Mouse (Mus musculus): ENCODE results near the gene Pax8. TPM values are rescaled to one million over a fixed set of nuclear protein-coding genes. Genes with fewer than 3 reads are reported as not detected.

The Pax8 gene
- polyA plus RNA-seq, 1 experiment, result not detected

DNA sequence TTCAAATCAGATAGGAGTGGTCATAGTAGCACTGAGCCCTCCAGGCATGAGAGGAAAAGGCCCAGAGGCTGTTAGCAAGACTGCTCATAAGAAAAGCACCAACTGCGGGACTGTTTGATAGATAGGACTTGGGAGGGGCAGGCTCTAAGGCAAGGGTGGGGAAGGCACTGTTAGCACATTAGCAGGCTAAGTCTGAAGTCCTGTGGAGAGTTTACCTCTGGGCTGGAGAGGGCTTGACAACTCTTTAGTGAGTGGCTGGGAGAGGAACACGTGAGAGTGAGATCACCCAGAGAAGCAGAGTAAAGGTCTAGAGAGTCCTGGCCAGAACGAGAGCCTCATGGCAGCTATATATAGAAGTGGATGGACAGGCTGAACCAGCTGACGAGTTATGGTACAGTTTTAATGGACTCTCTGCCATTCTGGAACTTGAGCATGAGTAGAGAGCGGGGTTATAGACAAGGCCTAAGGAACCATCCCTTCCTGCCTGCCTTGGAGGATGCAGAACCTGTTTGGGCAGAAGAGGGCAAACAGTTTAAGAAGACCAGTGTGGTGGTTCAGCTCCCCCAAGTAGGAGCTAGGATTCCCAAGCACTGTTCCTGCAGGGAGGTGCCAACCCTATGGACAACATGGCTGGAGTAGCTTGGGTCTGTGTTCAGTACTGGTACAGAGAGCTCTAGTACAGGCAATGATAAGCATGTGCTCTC is 96.5 kb downstream of the Pax8 start:
- peaks cover 13% of the 10 kb centered on the region; the same call in 1 of the 2 replicates for H3K4me1 ChIP-seq (ENCODE audit: control insufficient read depth, insufficient read depth, insufficient read length)
- no peaks in the 10 kb centered on the region for H3K36me3 ChIP-seq (ENCODE audit: control insufficient read depth, insufficient read depth, low read length)
- H3K27me3 ChIP-seq (ENCODE audit: control insufficient read depth, insufficient read depth, low read length), result no peaks in the 10 kb centered on the region
- DNase-seq (ENCODE audit: low read depth in 1 of 2, low spot score in 2 of 2), result no peak
- no peak overlapping the region for H3K27ac ChIP-seq (ENCODE audit: insufficient read depth, low read length)
- H3K4me3 ChIP-seq (ENCODE audit: extremely low read depth, insufficient read depth, insufficient read length), result no peak overlapping the region
- TF ChIP-seq CTCF (IDR thresholded peaks at IDR 0.05; ENCODE audit: extremely low read depth, insufficient read depth, insufficient read length, insufficient replicate concordance) (no peak), POLR2A (IDR thresholded peaks at IDR 0.05; ENCODE audit: low read depth, low read length) (no peak)
- 87% methylated on average over 5 of the region's 5 CpGs for WGBS

Other genes with a start within 250 kb of the Pax8 start
- not detected in 2 replicates for gene Il1f5, start 198.6 kb downstream of the Pax8 start, polyA plus RNA-seq (2012; rRNA removed)
- gene Il1f10, start 184.4 kb downstream of the Pax8 start, polyA plus RNA-seq (2012; rRNA removed), result not detected in 2 replicates
- gene Il1rn, start 138.7 kb downstream of the Pax8 start, polyA plus RNA-seq (2012; rRNA removed), result 2.0 and 2.2 TPM in 2 replicates
- 40.1 and 41.1 TPM in 2 replicates for gene Psd4, start 108.0 kb downstream of the Pax8 start, polyA plus RNA-seq (2012; rRNA removed)

All from spleen, adult 2 months (tissue).